Mouse (Mus musculus): Measurements from ENCODE around the gene Tmcc2. TPM values are rescaled to one million over a fixed set of nuclear protein-coding genes. Genes with fewer than 3 reads are reported as not detected.

Tmcc2 gene
- 3.6 and 5.0 TPM in 2 replicates for polyA plus RNA-seq (2015; fragmentation: Nextera tagmentation; extraction: Ambion mirVana)

DNA sequence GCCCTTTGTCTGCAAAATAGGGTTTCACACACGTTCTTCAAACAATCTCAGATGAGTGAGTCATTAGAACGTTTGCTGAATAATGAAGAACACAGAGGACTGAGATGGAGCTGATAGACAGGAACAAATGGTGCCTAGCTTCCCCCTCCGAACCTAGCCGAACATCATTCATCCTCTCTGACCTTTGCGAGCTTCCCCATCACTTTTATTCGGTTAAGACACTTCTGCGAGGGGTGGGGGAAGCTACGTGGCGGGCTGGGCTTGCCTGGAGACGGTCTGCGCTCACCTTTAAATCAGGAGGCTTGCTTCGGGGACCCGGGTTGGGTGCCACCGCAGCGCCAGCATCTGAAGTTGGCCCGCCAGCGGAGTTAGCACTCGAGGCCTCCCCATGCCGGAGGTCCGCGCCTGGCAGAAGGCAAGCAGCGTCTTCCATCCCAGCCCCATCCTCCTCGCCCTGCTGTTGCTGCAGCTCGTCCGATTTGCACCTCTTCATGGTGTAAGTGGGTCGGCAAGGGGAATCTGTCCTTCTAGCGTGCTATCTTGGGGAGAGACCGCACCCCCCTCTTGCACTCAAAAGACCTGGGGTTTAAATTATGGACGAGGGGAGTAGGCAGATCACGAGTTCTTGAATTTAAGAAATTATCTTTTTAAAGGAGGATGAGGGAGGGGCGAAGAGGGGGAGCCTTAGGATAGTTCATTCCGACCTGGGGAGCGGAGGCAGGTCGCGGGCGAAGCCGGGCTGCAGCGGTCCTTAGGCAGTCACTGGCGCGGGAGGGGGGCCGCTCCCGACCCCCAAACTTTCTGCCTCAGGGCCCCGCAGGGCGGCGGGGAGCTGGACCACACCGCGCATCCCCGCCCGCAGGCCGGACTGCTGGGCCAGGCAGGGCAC lies at the start of gene Tmcc2:
Gene Tmcc2, minus strand, starts transcription at position 591 of the 889 bp plus-strand sequence.

DNA sequence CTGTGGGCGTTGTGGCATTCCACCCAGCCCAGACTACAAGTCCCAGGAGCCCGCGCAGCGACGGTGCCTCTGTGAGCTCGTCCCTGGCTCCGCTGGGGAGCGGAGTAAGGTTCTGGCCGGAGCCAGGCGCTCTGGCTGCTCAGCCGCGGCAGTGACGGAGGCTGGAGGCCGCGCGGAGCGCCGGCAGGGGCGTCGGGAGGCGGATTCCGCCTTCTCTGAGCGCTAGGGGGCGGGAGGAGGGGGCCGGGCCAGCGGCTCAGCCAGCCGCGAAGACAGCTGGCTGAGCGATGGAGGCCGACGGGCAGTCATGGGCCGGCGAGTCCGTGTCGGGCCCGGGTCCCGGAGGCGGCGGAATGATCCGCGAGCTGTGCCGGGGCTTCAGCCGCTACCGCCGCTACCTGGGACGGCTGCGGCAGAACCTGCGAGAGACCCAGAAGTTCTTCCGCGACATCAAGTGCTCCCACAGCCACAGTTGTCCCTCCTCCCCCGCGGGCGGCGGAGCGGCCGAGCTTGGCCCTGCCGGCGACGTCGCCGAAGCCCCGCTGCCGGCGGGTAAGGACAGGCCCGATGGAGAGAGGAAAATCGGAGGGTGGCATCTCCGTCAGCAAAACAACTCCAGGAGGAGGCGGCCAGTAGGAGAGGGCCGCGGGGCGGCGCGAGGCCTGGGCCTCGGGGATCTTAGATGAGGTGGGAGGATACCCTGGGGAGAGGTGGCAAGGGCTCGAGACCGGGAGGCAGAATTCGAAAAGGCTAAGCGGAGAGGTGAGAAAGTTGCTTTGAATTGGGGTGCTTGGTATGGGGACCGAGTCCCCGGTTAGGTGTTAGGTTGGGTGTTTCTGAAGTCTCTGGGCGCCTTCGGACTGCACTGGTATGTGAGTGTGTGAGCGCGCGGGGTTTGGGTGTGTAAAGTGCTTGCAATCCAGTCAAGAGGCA lies 26.5 kb upstream of the Tmcc2 start, which contains the start of gene Dstyk:
Gene Dstyk, plus strand, starts transcription at position 237 of the 933 bp plus-strand sequence.

GRCm38 (mm10) chr1:132315889-132316624 lies 75.0 kb downstream of the Tmcc2 start, which contains the start of gene Nuak2:
Nuak2 (plus strand) TSS chr1:132316126.

Other genes with a start within 250 kb of the Tmcc2 start
- gene Lemd1, start 199.8 kb downstream of the Tmcc2 start, polyA plus RNA-seq (2015; fragmentation: Nextera tagmentation; extraction: Ambion mirVana), result not detected in 2 replicates
- gene AC124108.1, start 199.8 kb downstream of the Tmcc2 start, polyA plus RNA-seq (2015; fragmentation: Nextera tagmentation; extraction: Ambion mirVana), result not detected in 2 replicates
- gene Gm10188, start 161.5 kb downstream of the Tmcc2 start, polyA plus RNA-seq (2015; fragmentation: Nextera tagmentation; extraction: Ambion mirVana), result not detected in 2 replicates
- gene Klhdc8a, start 92.7 kb downstream of the Tmcc2 start, polyA plus RNA-seq (2015; fragmentation: Nextera tagmentation; extraction: Ambion mirVana), result 0.29 and 0.52 TPM in 2 replicates
- gene Nuak2, start 75.2 kb downstream of the Tmcc2 start, polyA plus RNA-seq (2015; fragmentation: Nextera tagmentation; extraction: Ambion mirVana), result 2.8 and 4.5 TPM in 2 replicates
- gene Dstyk, start 26.3 kb upstream of the Tmcc2 start, polyA plus RNA-seq (2015; fragmentation: Nextera tagmentation; extraction: Ambion mirVana), result 6.4 and 6.7 TPM in 2 replicates
- 13.4 and 16.0 TPM in 2 replicates for gene Rbbp5, start 86.1 kb upstream of the Tmcc2 start, polyA plus RNA-seq (2015; fragmentation: Nextera tagmentation; extraction: Ambion mirVana)
- gene Tmem81, start 114.9 kb upstream of the Tmcc2 start, polyA plus RNA-seq (2015; fragmentation: Nextera tagmentation; extraction: Ambion mirVana), result 0.91 and 1.2 TPM in 2 replicates
- gene Cntn2, start 152.0 kb upstream of the Tmcc2 start, polyA plus RNA-seq (2015; fragmentation: Nextera tagmentation; extraction: Ambion mirVana), result 0.04 and 0.06 TPM in 2 replicates